ENCODE assay signal across 22 mouse cellular contexts in the genomic region with DNA sequence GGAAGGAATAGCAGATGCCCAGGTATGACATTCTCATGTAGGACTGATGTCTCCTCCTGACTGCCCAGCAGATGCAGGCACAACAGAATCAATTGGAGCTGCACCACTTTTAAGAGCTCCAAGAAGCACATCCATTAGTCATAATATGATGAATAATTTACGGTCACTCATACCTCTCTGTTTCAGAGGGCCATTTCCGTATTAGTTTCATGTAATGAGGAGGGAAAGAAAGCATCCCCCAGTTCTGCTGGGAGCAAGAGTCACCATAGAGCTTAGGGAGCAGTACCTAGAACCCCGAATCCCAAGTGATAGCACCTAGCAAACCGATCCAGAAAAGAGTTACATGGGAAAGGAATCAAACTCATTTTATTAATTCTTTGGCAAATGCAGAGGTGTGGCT. TPM values are rescaled to one million over a fixed set of nuclear protein-coding genes. Genes with fewer than 3 reads are reported as not detected.
"Had no signal": no experiment of that assay in that cellular context is flagged by ENCODE, and none has a peak within 500 bp of the region (broad histone marks: within the 10 kb centered on the region; RNA-seq: fewer than 3 reads in every experiment).

A gene (minus strand): TSS at position 101 of the 400 bp plus-strand sequence.

- DNase-seq: heart, postnatal 10 days; heart, postnatal 14 days; heart, postnatal 36 days; kidney, adult 11 months; kidney, adult 18-20 months; kidney, adult 2 months; kidney, adult 8-10 months; kidney, adult 9 months; kidney, postnatal 10 days; kidney, postnatal 14 days; kidney, postnatal 25 days; kidney, postnatal 36 days; kidney, postnatal 4 days; layer of hippocampus, adult 9-11 months; layer of hippocampus, postnatal 36 days had no signal

RNA-seq across cellular contexts. Expression of the gene that starts here (rescaled TPM):
- total RNA-seq: heart, postnatal 10 days; heart, postnatal 14 days; heart, postnatal 25 days; heart, postnatal 36 days; hematopoietic stem cell, adult 5-6 weeks; layer of hippocampus, adult 2 months; layer of hippocampus, adult 8-10 months; layer of hippocampus, postnatal 10 days; layer of hippocampus, postnatal 25 days; left cerebral cortex, adult 18-20 months had no signal
